Mouse (Mus musculus) thymus, adult 2 months (tissue): ENCODE measurements around the gene Cfh. TPM values are rescaled to one million over a fixed set of nuclear protein-coding genes. Genes with fewer than 3 reads are reported as not detected.

ENCODE experiments used
- DNase-seq: peaks from one replicate; pipeline ENCODE4 v3.0.0; 2021
- H3K27ac ChIP-seq: fragments of 200-500 bp; 2 replicates; pipeline ENCODE4 v1.5.1; 2012; ENCODE audit warnings: low read length, control low read depth; ENCODE audit not compliant: control insufficient read depth, insufficient read depth
- H3K27me3 ChIP-seq: fragments of 200-500 bp; 2 replicates; pipeline ENCODE4 v1.6.1; 2012; ENCODE audit warnings: mild to moderate bottlenecking, low read length, moderate library complexity, mixed read lengths; ENCODE audit not compliant: control insufficient read depth, insufficient read depth
- H3K36me3 ChIP-seq: fragments of 200-500 bp; 2 replicates; pipeline ENCODE4 v1.6.1; 2012; ENCODE audit warnings: mild to moderate bottlenecking, low read length, moderate library complexity; ENCODE audit not compliant: control insufficient read depth, insufficient read depth
- H3K4me1 ChIP-seq: fragments of 200-500 bp; replicated peaks from 2 replicates; pipeline ENCODE4 v1.6.1; 2012; ENCODE audit warnings: low read length; ENCODE audit not compliant: control insufficient read depth, insufficient read depth
- H3K4me3 ChIP-seq: fragments of 200-500 bp; 2 replicates; pipeline ENCODE4 v1.5.1; 2012; ENCODE audit warnings: mild to moderate bottlenecking, low read length, control low read depth, moderate library complexity; ENCODE audit not compliant: control insufficient read depth, insufficient read depth
- CTCF ChIP-seq: fragments of 200-500 bp; IDR thresholded peaks from 2 replicates; pipeline ENCODE4 v1.5.1; 2012; ENCODE audit warnings: mild to moderate bottlenecking, control low read depth, low read length, moderate library complexity, borderline replicate concordance; ENCODE audit not compliant: control insufficient read depth, poor library complexity, insufficient read depth; ENCODE audit errors: extremely low read depth
- POLR2A ChIP-seq: fragments of 200-500 bp; IDR thresholded peaks from 2 replicates; pipeline ENCODE4 v1.6.1; 2012; ENCODE audit warnings: mild to moderate bottlenecking, low read length, control low read depth, moderate library complexity; ENCODE audit not compliant: control insufficient read depth, poor library complexity, insufficient read depth; ENCODE audit errors: extremely low read depth
- WGBS: fragments of 180-500 bp; shearing (Covaris S2); methylation state at CpG from one replicate; pipeline ENCODE4 v1.1.7; 2018; 5-methylcytosine and 5-hydroxymethylcytosine counted together
- polyA plus RNA-seq: library from polyadenylated mRNA; depleted of rRNA; stranded (reverse); fragments of >200 nt; gene quantifications from 2 replicates; pipeline ENCODE4 v1.2.3, GENCODE M21; 2012; rRNA removed

Gene Cfh
- polyA plus RNA-seq, 1 experiment = 3.5 TPM

GRCm38 (mm10) chr1:140175442-140175841, 8.1 kb downstream of the Cfh start:
- H3K4me1 ChIP-seq = no peaks in the 10 kb centered on the region
- no peak for TF ChIP-seq CTCF
- no peak for TF ChIP-seq POLR2A
- DNase-seq = no peak
- no peak overlapping the region for H3K27ac ChIP-seq
- no peaks in the 10 kb centered on the region for H3K36me3 ChIP-seq
- no peak overlapping the region for H3K4me3 ChIP-seq
- WGBS = 56% methylated on average over 2 of the region's 2 CpGs
- no peaks in the 10 kb centered on the region for H3K27me3 ChIP-seq

DNA sequence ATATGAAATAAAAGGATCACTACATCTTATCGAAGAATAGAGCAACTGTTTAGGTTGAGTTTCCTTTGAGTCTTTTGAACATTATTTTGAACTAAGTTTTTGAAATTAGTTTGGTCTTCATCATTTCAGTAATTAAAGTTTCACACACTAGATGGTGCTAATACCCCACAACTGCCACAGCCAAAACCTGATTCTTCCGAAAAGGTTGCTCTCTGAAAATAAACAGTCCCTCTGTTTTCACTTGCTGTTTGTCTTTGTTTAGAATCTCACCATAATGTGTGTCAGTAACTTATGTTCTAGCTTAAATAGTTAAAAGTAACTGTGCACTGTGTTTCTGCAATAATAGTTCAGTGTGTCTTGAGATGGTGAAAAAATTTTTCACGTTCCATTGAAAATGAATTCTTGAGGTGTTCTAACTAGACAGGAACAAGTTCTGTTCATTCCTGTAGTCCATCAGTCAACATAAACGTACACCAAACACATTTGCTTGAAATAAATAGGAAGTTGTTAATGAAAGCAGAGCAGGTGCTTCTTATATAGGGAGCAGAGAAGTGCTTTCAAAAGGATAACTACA, 11.9 kb downstream of the Cfh start:
- WGBS = 38% methylated on average over 4 of the region's 4 CpGs
- H3K27ac ChIP-seq = no peak overlapping the region
- no peaks in the 10 kb centered on the region for H3K36me3 ChIP-seq
- no peaks in the 10 kb centered on the region for H3K27me3 ChIP-seq
- no peaks in the 10 kb centered on the region for H3K4me1 ChIP-seq
- H3K4me3 ChIP-seq = no peak overlapping the region
- no peak for DNase-seq
- TF ChIP-seq POLR2A (no peak), CTCF (no peak)

DNA sequence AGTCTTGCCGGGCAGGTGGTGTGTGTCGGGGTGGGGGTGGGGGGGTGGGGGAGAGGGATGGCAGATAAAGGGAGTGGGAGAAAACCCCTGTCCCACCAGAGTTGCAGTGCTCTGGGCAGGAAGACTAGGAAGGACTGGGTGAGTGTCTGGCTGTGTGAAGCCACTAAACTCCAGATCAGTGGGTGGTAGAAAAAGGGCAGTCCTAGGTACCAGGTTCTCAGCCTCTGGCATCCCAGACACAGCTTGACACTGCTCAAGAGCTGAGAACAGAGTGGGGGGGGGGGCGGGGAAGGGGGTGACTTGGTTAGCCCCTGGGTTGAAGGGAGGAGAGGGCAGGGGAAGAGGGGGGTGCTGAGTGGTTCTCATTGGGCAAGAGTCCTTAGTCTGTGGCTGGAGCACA, 24.6 kb downstream of the Cfh start:
- Histone ChIP-seq H3K4me1 (no peaks in the 10 kb centered on the region), H3K27me3 (no peaks in the 10 kb centered on the region), H3K4me3 (no peak overlapping the region), H3K36me3 (no peaks in the 10 kb centered on the region), H3K27ac (no peak overlapping the region)
- TF ChIP-seq CTCF (no peak), POLR2A (no peak)
- whole genome bisulfite sequencing = 78% methylated on average over 3 of the region's 3 CpGs
- DNase-seq = no peak

DNA sequence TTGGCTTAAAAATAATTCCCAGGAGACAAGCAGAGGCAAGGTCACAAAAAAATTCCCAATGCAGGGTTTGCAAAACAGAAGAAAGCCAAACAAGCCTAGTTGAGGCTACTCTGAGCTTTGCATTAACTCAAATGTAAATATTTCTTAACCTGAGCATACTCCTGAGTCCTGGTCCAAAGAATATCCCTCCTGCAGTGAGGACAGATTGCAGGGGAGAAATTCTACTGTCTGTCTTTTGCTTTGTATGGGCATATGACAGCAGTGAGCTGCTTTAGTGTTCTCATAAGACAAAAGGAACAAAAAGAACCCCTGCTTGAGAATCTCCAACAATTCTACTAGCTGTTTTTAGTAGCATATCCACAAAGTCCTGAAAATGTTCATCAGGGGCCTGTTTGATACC, 114.1 kb downstream of the Cfh start:
- H3K27ac ChIP-seq = no peak overlapping the region
- DNase-seq = no peak
- H3K4me1 ChIP-seq = no peaks in the 10 kb centered on the region
- H3K4me3 ChIP-seq = no peak overlapping the region
- H3K36me3 ChIP-seq = no peaks in the 10 kb centered on the region
- TF ChIP-seq POLR2A = no peak
- no peak for TF ChIP-seq CTCF
- no peaks in the 10 kb centered on the region for H3K27me3 ChIP-seq

Other genes with a start within 250 kb of the Cfh start
- 0.03 and 0.05 TPM in 2 replicates for gene Kcnt2, start 62.4 kb upstream of the Cfh start, polyA plus RNA-seq